Comparison of ENCODE assay signal across 8 mouse cellular contexts in genomic region chr16:50185041-50185440, GRCm38 (mm10).
DNase-seq lines count a peak whose midpoint lies in the region; ATAC-seq lines count a peak whose summit lies in the region.

No protein-coding gene starts in this region.

- ATAC-seq in heart, embryonic 13.5 days (ENCODE audit: extremely low read depth, insufficient number of reproducible peaks, low FRiP score, low TSS enrichment): 0 out of 2 replicates have a peak, but pooled peaks have one; percentile 46
- ATAC-seq in kidney, embryonic 16.5 days (ENCODE audit: low FRiP score, low TSS enrichment): peak; percentile 90
- ATAC-seq in midbrain, embryonic 11.5 days (ENCODE audit: low FRiP score): peak; percentile 92

- H3K9me3 ChIP-seq in heart, embryonic 13.5 days: no peaks in the 10 kb centered on the region
- H3K9me3 ChIP-seq in kidney, embryonic 16.5 days (ENCODE audit: low read length): no peaks in the 10 kb centered on the region
- H3K9me3 ChIP-seq in midbrain, embryonic 11.5 days (ENCODE audit: control insufficient read depth, low read length): no peaks in the 10 kb centered on the region

- peak overlapping the region; percentile 65 for H3K27ac ChIP-seq in heart, embryonic 13.5 days (replicated peaks)
- H3K27ac ChIP-seq in kidney, embryonic 16.5 days (ENCODE audit: low read length): no peak overlapping the region
- no peak overlapping the region for H3K27ac ChIP-seq in midbrain, embryonic 11.5 days (ENCODE audit: low read depth, low read length)

- peaks cover 29% of the 10 kb centered on the region for H3K4me1 ChIP-seq in heart, embryonic 13.5 days
- peaks cover 13% of the 10 kb centered on the region for H3K4me1 ChIP-seq in kidney, embryonic 16.5 days (ENCODE audit: insufficient read depth, low read length)
- peaks cover 6% of the 10 kb centered on the region; the same call in 1 of the 2 replicates for H3K4me1 ChIP-seq in midbrain, embryonic 11.5 days (ENCODE audit: control insufficient read depth, insufficient read depth, low read length)

- DNase-seq in ovary, postnatal 14 days (ENCODE audit: low spot score): peak; percentile 25
- no peak for DNase-seq in ovary, postnatal 10 days (ENCODE audit: low spot score)
- peak; percentile 44 to 50 for DNase-seq in cerebellum, postnatal 14 days
- peak; percentile 89 for DNase-seq in midbrain, embryonic 11.5 days (ENCODE audit: low spot score, missing footprints)
- DNase-seq in spleen, postnatal 10 days (ENCODE audit: low spot score in 2 of 2): no peak
- DNase-seq in left cerebral cortex, adult 18-20 months (ENCODE audit: low spot score in 2 of 2): no peak

- no peak overlapping the region for H3K4me3 ChIP-seq in heart, embryonic 13.5 days
- no peak overlapping the region for H3K4me3 ChIP-seq in kidney, embryonic 16.5 days (ENCODE audit: low read length)
- H3K4me3 ChIP-seq in midbrain, embryonic 11.5 days (ENCODE audit: low read depth, low read length): no peak overlapping the region

- H3K36me3 ChIP-seq in heart, embryonic 13.5 days: no peaks in the 10 kb centered on the region
- H3K36me3 ChIP-seq in kidney, embryonic 16.5 days (ENCODE audit: insufficient read depth, low read length): no peaks in the 10 kb centered on the region
- H3K36me3 ChIP-seq in midbrain, embryonic 11.5 days (ENCODE audit: control insufficient read depth, insufficient read depth, low read length): no peaks in the 10 kb centered on the region

- no peak overlapping the region for H3K9ac ChIP-seq in heart, embryonic 13.5 days
- no peak overlapping the region for H3K9ac ChIP-seq in kidney, embryonic 16.5 days (replicated peaks; ENCODE audit: low read length)
- H3K9ac ChIP-seq in midbrain, embryonic 11.5 days (ENCODE audit: low read length): no peak overlapping the region

- no peaks in the 10 kb centered on the region for H3K27me3 ChIP-seq in heart, embryonic 13.5 days (replicated peaks)
- no peaks in the 10 kb centered on the region for H3K27me3 ChIP-seq in kidney, embryonic 16.5 days (ENCODE audit: insufficient read depth, low read length)
- H3K27me3 ChIP-seq in midbrain, embryonic 11.5 days (ENCODE audit: control insufficient read depth, insufficient read depth, low read length): no peaks in the 10 kb centered on the region

- WGBS in heart, embryonic 13.5 days: 10% methylated on average over 5 of the region's 5 CpGs
- WGBS in kidney, embryonic 16.5 days: 9% methylated on average over 5 of the region's 5 CpGs
- 14% methylated on average over 5 of the region's 5 CpGs for WGBS in midbrain, embryonic 11.5 days

- H3K4me2 ChIP-seq in heart, embryonic 13.5 days: peak overlapping the region; percentile 33; the same call in 1 of the 2 replicates
- H3K4me2 ChIP-seq in kidney, embryonic 16.5 days (replicated peaks; ENCODE audit: low read depth, low read length): no peak overlapping the region
- no peak overlapping the region for H3K4me2 ChIP-seq in midbrain, embryonic 11.5 days

Comparison
In these comparisons a context has a peak if more than half of its experiments do, and no peak if none do; other contexts are left out.
1. DNase-seq: peak in ovary, postnatal 14 days (single experiment), cerebellum, postnatal 14 days (2 of 2) and midbrain, embryonic 11.5 days (single experiment); none in ovary, postnatal 10 days (single experiment), spleen, postnatal 10 days (0 of 2) and left cerebral cortex, adult 18-20 months (0 of 2).
2. Peak in every context shown above with its lines, with median percentiles within 50 percentile points of each other: ATAC-seq.